Mouse (Mus musculus) heart, postnatal 25 days (tissue): ENCODE results near the gene St6galnac3. TPM values are rescaled to one million over a fixed set of nuclear protein-coding genes. Genes with fewer than 3 reads are reported as not detected.

Experiments
- DNase-seq: peaks from one replicate; pipeline ENCODE4 v3.0.0; 2022; ENCODE audit warnings: low spot score
- intact Hi-C: fragments of 180-260 bp; cut with DNase I; formaldehyde crosslinking; loops from one replicate; pipeline ENCODE4 v1.15.1; 2025
- total RNA-seq, 2 experiments: library from RNA; stranded (reverse); gene quantifications; 2 replicates each; pipeline ENCODE4 v1.2.3; 2021

Gene St6galnac3
- total RNA-seq, 2 experiments from 2014 or later = 4.4 to 7.5 TPM

- intact Hi-C loops = no loop called here
- DNase-seq = no peak
Measured at GRCm38 (mm10) chr3:153735796-153736549, 11.0 kb upstream of the St6galnac3 start.

- DNase-seq = no peak
- intact Hi-C loops = no loop called here
Measured at GRCm38 (mm10) chr3:153734741-153735140, 9.8 kb upstream of the St6galnac3 start.

GRCm38 (mm10) chr3:153733364-153734159 lies 8.6 kb upstream of the St6galnac3 start:
- intact Hi-C loops = no loop called here
- DNase-seq = no peak

- no peak for DNase-seq
- intact Hi-C loops = no loop called here
Measured at GRCm38 (mm10) chr3:153732749-153733148, 7.8 kb upstream of the St6galnac3 start.

GRCm38 (mm10) chr3:153732035-153732434 lies 7.1 kb upstream of the St6galnac3 start:
- intact Hi-C loops = no loop called here
- no peak for DNase-seq

GRCm38 (mm10) chr3:153728577-153728976 lies 3.6 kb upstream of the St6galnac3 start:
- intact Hi-C loops = loop anchor here (5.0 kb wide), 2 partner anchors 66 to 79 kb away; no protein-coding TSS in a partner anchor
- DNase-seq = no peak

- no peak for DNase-seq
- intact Hi-C loops = no loop called here
Measured at GRCm38 (mm10) chr3:153723467-153724079, 1.4 kb downstream of the St6galnac3 start.

- intact Hi-C loops = no loop called here
- no peak for DNase-seq
Measured at GRCm38 (mm10) chr3:153721525-153721924, 3.4 kb downstream of the St6galnac3 start.

GRCm38 (mm10) chr3:153720922-153721321 lies 4.1 kb downstream of the St6galnac3 start:
- DNase-seq = no peak
- intact Hi-C loops = no loop called here

GRCm38 (mm10) chr3:153720296-153720695 lies 4.7 kb downstream of the St6galnac3 start:
- intact Hi-C loops = no loop called here
- no peak for DNase-seq

- DNase-seq = no peak
- intact Hi-C loops = no loop called here
Measured at GRCm38 (mm10) chr3:153719256-153719970, 5.6 kb downstream of the St6galnac3 start.

- DNase-seq = no peak
- intact Hi-C loops = no loop called here
Measured at GRCm38 (mm10) chr3:153718724-153719123, 6.2 kb downstream of the St6galnac3 start.

- intact Hi-C loops = no loop called here
- no peak for DNase-seq
Measured at GRCm38 (mm10) chr3:153717742-153718141, 7.2 kb downstream of the St6galnac3 start.

- intact Hi-C loops = no loop called here
- no peak for DNase-seq
Measured at GRCm38 (mm10) chr3:153715646-153716045, 9.3 kb downstream of the St6galnac3 start.

- DNase-seq = no peak
- intact Hi-C loops = no loop called here
Measured at GRCm38 (mm10) chr3:153710545-153710944, 14.4 kb downstream of the St6galnac3 start.

- no peak for DNase-seq
- intact Hi-C loops = no loop called here
Measured at GRCm38 (mm10) chr3:153707687-153708086, 17.3 kb downstream of the St6galnac3 start.

GRCm38 (mm10) chr3:153706901-153707300 lies 18.1 kb downstream of the St6galnac3 start:
- DNase-seq = no peak
- intact Hi-C loops = no loop called here

- intact Hi-C loops = no loop called here
- no peak for DNase-seq
Measured at GRCm38 (mm10) chr3:153701752-153702740, 22.9 kb downstream of the St6galnac3 start.

- intact Hi-C loops = no loop called here
- DNase-seq = no peak
Measured at GRCm38 (mm10) chr3:153701172-153701571, 23.8 kb downstream of the St6galnac3 start.
